Mouse (Mus musculus): ENCODE measurements around the gene Ankrd33b. TPM values are rescaled to one million over a fixed set of nuclear protein-coding genes. Genes with fewer than 3 reads are reported as not detected.

Ankrd33b gene
- polyA plus RNA-seq (2015; fragmentation: Nextera tagmentation; extraction: Ambion mirVana) = 0.53 and 0.69 TPM in 2 replicates

- Histone ChIP-seq H3K4me1 (ENCODE audit: control insufficient read depth, insufficient read depth, low read length) (peaks cover 21% of the 10 kb centered on the region), H3K9ac (ENCODE audit: low read depth, low read length) (peak within 1 kb of the TSS; percentile 57), H3K27me3 (ENCODE audit: control insufficient read depth, insufficient read depth, low read depth, low read length) (peaks cover 29% of the 10 kb centered on the region), H3K4me2 (ENCODE audit: low read length) (peak within 1 kb of the TSS; percentile 98), H3K27ac (ENCODE audit: low read length) (no peak within 1 kb of the TSS), H3K36me3 (ENCODE audit: control insufficient read depth, insufficient read depth, low read length) (no peaks in the 10 kb centered on the region), H3K4me3 (ENCODE audit: low read depth, low read length) (peak within 1 kb of the TSS; percentile 48), H3K9me3 (replicated peaks; ENCODE audit: control insufficient read depth, low read length, poor library complexity, severe bottlenecking) (no peaks in the 10 kb centered on the region)
- ATAC-seq = peak; percentile 30; the same call in 1 of the 2 replicates
- under 1% methylated on average over 41 of the region's 49 CpGs for WGBS
These were observed at the start of gene Ankrd33b for GRCm38 (mm10) chr15:31367481-31368200. Gene Ankrd33b (minus strand): TSS chr15:31367726.

GRCm38 (mm10) chr15:31415181-31415580, 47.7 kb upstream of the Ankrd33b start:
- ATAC-seq = no peak

GRCm38 (mm10) chr15:31414179-31414898, 46.8 kb upstream of the Ankrd33b start:
- no peaks in the 10 kb centered on the region for H3K9me3 ChIP-seq (replicated peaks; ENCODE audit: control insufficient read depth, low read length, poor library complexity, severe bottlenecking)
- WGBS = 58% methylated on average over 6 of the region's 6 CpGs
- no peaks in the 10 kb centered on the region for H3K27me3 ChIP-seq (ENCODE audit: control insufficient read depth, insufficient read depth, low read depth, low read length)
- H3K9ac ChIP-seq (ENCODE audit: low read depth, low read length) = no peak overlapping the region
- peaks cover 3% of the 10 kb centered on the region; the same call in 1 of the 2 replicates for H3K4me1 ChIP-seq (ENCODE audit: control insufficient read depth, insufficient read depth, low read length)
- ATAC-seq = no peak
- H3K4me2 ChIP-seq (ENCODE audit: low read length) = no peak overlapping the region
- H3K4me3 ChIP-seq (ENCODE audit: low read depth, low read length) = no peak overlapping the region
- no peaks in the 10 kb centered on the region for H3K36me3 ChIP-seq (ENCODE audit: control insufficient read depth, insufficient read depth, low read length)
- H3K27ac ChIP-seq (ENCODE audit: low read length) = no peak overlapping the region

More at GRCm38 (mm10) chr15:31415181-31415580, 47.7 kb upstream of the Ankrd33b start:
- Histone ChIP-seq H3K4me1 (ENCODE audit: control insufficient read depth, insufficient read depth, low read length) (peaks cover 3% of the 10 kb centered on the region; the same call in 1 of the 2 replicates), H3K9ac (ENCODE audit: low read depth, low read length) (no peak overlapping the region), H3K36me3 (ENCODE audit: control insufficient read depth, insufficient read depth, low read length) (no peaks in the 10 kb centered on the region), H3K4me3 (ENCODE audit: low read depth, low read length) (no peak overlapping the region), H3K27ac (ENCODE audit: low read length) (no peak overlapping the region), H3K4me2 (ENCODE audit: low read length) (no peak overlapping the region), H3K27me3 (ENCODE audit: control insufficient read depth, insufficient read depth, low read depth, low read length) (no peaks in the 10 kb centered on the region), H3K9me3 (replicated peaks; ENCODE audit: control insufficient read depth, low read length, poor library complexity, severe bottlenecking) (no peaks in the 10 kb centered on the region)
- WGBS = 72% methylated on average over 4 of the region's 4 CpGs

GRCm38 (mm10) chr15:31413662-31414061, 46.1 kb upstream of the Ankrd33b start:
- WGBS = 88% methylated on average over 6 of the region's 6 CpGs
- H3K36me3 ChIP-seq (ENCODE audit: control insufficient read depth, insufficient read depth, low read length) = no peaks in the 10 kb centered on the region
- peaks cover under 1% of the 10 kb centered on the region; the same call in 1 of the 2 replicates for H3K4me1 ChIP-seq (ENCODE audit: control insufficient read depth, insufficient read depth, low read length)
- no peak for ATAC-seq
- H3K27me3 ChIP-seq (ENCODE audit: control insufficient read depth, insufficient read depth, low read depth, low read length) = no peaks in the 10 kb centered on the region
- no peak overlapping the region for H3K4me2 ChIP-seq (ENCODE audit: low read length)
- H3K27ac ChIP-seq (ENCODE audit: low read length) = no peak overlapping the region
- no peak overlapping the region for H3K4me3 ChIP-seq (ENCODE audit: low read depth, low read length)
- no peak overlapping the region for H3K9ac ChIP-seq (ENCODE audit: low read depth, low read length)
- H3K9me3 ChIP-seq (replicated peaks; ENCODE audit: control insufficient read depth, low read length, poor library complexity, severe bottlenecking) = no peaks in the 10 kb centered on the region

GRCm38 (mm10) chr15:31412933-31413332, 45.4 kb upstream of the Ankrd33b start:
- Histone ChIP-seq H3K9ac (ENCODE audit: low read depth, low read length) (no peak overlapping the region), H3K27ac (ENCODE audit: low read length) (no peak overlapping the region), H3K4me2 (ENCODE audit: low read length) (no peak overlapping the region), H3K4me3 (ENCODE audit: low read depth, low read length) (no peak overlapping the region), H3K9me3 (replicated peaks; ENCODE audit: control insufficient read depth, low read length, poor library complexity, severe bottlenecking) (no peaks in the 10 kb centered on the region), H3K36me3 (ENCODE audit: control insufficient read depth, insufficient read depth, low read length) (no peaks in the 10 kb centered on the region), H3K4me1 (ENCODE audit: control insufficient read depth, insufficient read depth, low read length) (no peaks in the 10 kb centered on the region), H3K27me3 (ENCODE audit: control insufficient read depth, insufficient read depth, low read depth, low read length) (no peaks in the 10 kb centered on the region)
- ATAC-seq = no peak
- WGBS = 75% methylated on average over 2 of the region's 3 CpGs

GRCm38 (mm10) chr15:31412436-31412835, 44.9 kb upstream of the Ankrd33b start:
- no peak overlapping the region for H3K4me3 ChIP-seq (ENCODE audit: low read depth, low read length)
- ATAC-seq = no peak
- 82% methylated on average over 6 of the region's 6 CpGs for WGBS
- H3K27ac ChIP-seq (ENCODE audit: low read length) = no peak overlapping the region
- no peaks in the 10 kb centered on the region for H3K4me1 ChIP-seq (ENCODE audit: control insufficient read depth, insufficient read depth, low read length)
- H3K9me3 ChIP-seq (replicated peaks; ENCODE audit: control insufficient read depth, low read length, poor library complexity, severe bottlenecking) = no peaks in the 10 kb centered on the region
- no peak overlapping the region for H3K9ac ChIP-seq (ENCODE audit: low read depth, low read length)
- no peaks in the 10 kb centered on the region for H3K36me3 ChIP-seq (ENCODE audit: control insufficient read depth, insufficient read depth, low read length)
- no peaks in the 10 kb centered on the region for H3K27me3 ChIP-seq (ENCODE audit: control insufficient read depth, insufficient read depth, low read depth, low read length)
- no peak overlapping the region for H3K4me2 ChIP-seq (ENCODE audit: low read length)

GRCm38 (mm10) chr15:31407490-31407889, 40.0 kb upstream of the Ankrd33b start:
- no peaks in the 10 kb centered on the region for H3K36me3 ChIP-seq (ENCODE audit: control insufficient read depth, insufficient read depth, low read length)
- H3K27me3 ChIP-seq (ENCODE audit: control insufficient read depth, insufficient read depth, low read depth, low read length) = no peaks in the 10 kb centered on the region
- H3K9ac ChIP-seq (ENCODE audit: low read depth, low read length) = no peak overlapping the region
- no peak overlapping the region for H3K4me2 ChIP-seq (ENCODE audit: low read length)
- 90% methylated on average over 4 of the region's 4 CpGs for WGBS
- H3K4me1 ChIP-seq (ENCODE audit: control insufficient read depth, insufficient read depth, low read length) = no peaks in the 10 kb centered on the region; the same call in 1 of the 2 replicates
- H3K9me3 ChIP-seq (replicated peaks; ENCODE audit: control insufficient read depth, low read length, poor library complexity, severe bottlenecking) = no peaks in the 10 kb centered on the region
- no peak overlapping the region for H3K4me3 ChIP-seq (ENCODE audit: low read depth, low read length)
- no peak overlapping the region for H3K27ac ChIP-seq (ENCODE audit: low read length)
- ATAC-seq = no peak

- H3K36me3 ChIP-seq (ENCODE audit: control insufficient read depth, insufficient read depth, low read length) = no peaks in the 10 kb centered on the region
- no peaks in the 10 kb centered on the region for H3K9me3 ChIP-seq (replicated peaks; ENCODE audit: control insufficient read depth, low read length, poor library complexity, severe bottlenecking)
- H3K4me1 ChIP-seq (ENCODE audit: control insufficient read depth, insufficient read depth, low read length) = no peaks in the 10 kb centered on the region; the same call in 1 of the 2 replicates
- WGBS = 89% methylated on average over 5 of the region's 5 CpGs
- no peak overlapping the region for H3K4me2 ChIP-seq (ENCODE audit: low read length)
- no peak overlapping the region for H3K27ac ChIP-seq (ENCODE audit: low read length)
- no peak for ATAC-seq
- no peak overlapping the region for H3K9ac ChIP-seq (ENCODE audit: low read depth, low read length)
- H3K4me3 ChIP-seq (ENCODE audit: low read depth, low read length) = no peak overlapping the region
- no peaks in the 10 kb centered on the region for H3K27me3 ChIP-seq (ENCODE audit: control insufficient read depth, insufficient read depth, low read depth, low read length)
These were observed 39.4 kb upstream of the Ankrd33b start for GRCm38 (mm10) chr15:31406881-31407280.

GRCm38 (mm10) chr15:31404346-31404745, 36.8 kb upstream of the Ankrd33b start:
- no peak overlapping the region for H3K9ac ChIP-seq (ENCODE audit: low read depth, low read length)
- H3K4me2 ChIP-seq (ENCODE audit: low read length) = no peak overlapping the region
- no peaks in the 10 kb centered on the region for H3K9me3 ChIP-seq (replicated peaks; ENCODE audit: control insufficient read depth, low read length, poor library complexity, severe bottlenecking)
- 88% methylated on average over 8 of the region's 8 CpGs for WGBS
- H3K27ac ChIP-seq (ENCODE audit: low read length) = no peak overlapping the region
- no peak overlapping the region for H3K4me3 ChIP-seq (ENCODE audit: low read depth, low read length)
- ATAC-seq = no peak
- no peaks in the 10 kb centered on the region for H3K27me3 ChIP-seq (ENCODE audit: control insufficient read depth, insufficient read depth, low read depth, low read length)
- no peaks in the 10 kb centered on the region for H3K36me3 ChIP-seq (ENCODE audit: control insufficient read depth, insufficient read depth, low read length)
- H3K4me1 ChIP-seq (ENCODE audit: control insufficient read depth, insufficient read depth, low read length) = no peaks in the 10 kb centered on the region; the same call in 1 of the 2 replicates
